In genomic region chr11:76674704-76675103, GRCm38 (mm10) we compare ENCODE assay signal across 1 mouse cellular context.
TF ChIP-seq lines count a peak whose summit lies in the region.

No protein-coding gene starts in this region.

TF ChIP-seq in MEL, 35 proteins besides CTCF, POLR2A, EP300 and RAD21:
- TF ChIP-seq MEF2A (IDR thresholded peaks at IDR 0.05; ENCODE audit: extremely low read depth, insufficient replicate concordance, low read depth, low read length, poor library complexity, severe bottlenecking) (no peak), E2F4 (IDR thresholded peaks at IDR 0.05; ENCODE audit: borderline replicate concordance, low read depth, low read length) (no peak), POLR2AphosphoS2 (IDR thresholded peaks at IDR 0.05; ENCODE audit: low read length) (no peak), SMC3 (IDR thresholded peaks at IDR 0.05; ENCODE audit: low read depth, low read length) (peak; percentile 32), CHD1 (IDR thresholded peaks at IDR 0.05; ENCODE audit: low read depth, low read length) (no peak), MYB (IDR thresholded peaks at IDR 0.05; ENCODE audit: low read depth, low read length) (no peak)
